Mouse (Mus musculus) left cerebral cortex, adult 2 months (tissue): ENCODE measurements around the gene Pdcd11. TPM values are rescaled to one million over a fixed set of nuclear protein-coding genes. Genes with fewer than 3 reads are reported as not detected.

Experiments
- DNase-seq, 2 experiments: peaks; one replicate each; pipeline ENCODE4 v3.0.0; 2021 to 2022; ENCODE audit warnings: low spot score in 2 of 2, mixed read lengths in 1 of 2; ENCODE audit errors: extremely low spot score in 1 of 2
- H3K27ac ChIP-seq: fragments of 200-600 bp; 2 replicates; pipeline ENCODE4 v1.8.1; 2022
- H3K4me3 ChIP-seq: fragments of 200-600 bp; 2 replicates; pipeline ENCODE4 v1.8.1; 2022
- CTCF ChIP-seq: fragments of 200-600 bp; IDR thresholded peaks from 2 replicates; pipeline ENCODE4 v1.8.1; 2022; ENCODE audit warnings: antibody characterized with exemption, mild to moderate bottlenecking, moderate library complexity
- intact Hi-C: fragments of 180-260 bp; cut with DNase I; formaldehyde crosslinking; loops from one replicate; pipeline ENCODE4 v1.15.1; 2025
- total RNA-seq, 2 experiments: library from RNA; stranded (reverse); gene quantifications; 2 replicates each; pipeline ENCODE4 v1.2.3; 2021

Gene Pdcd11
- total RNA-seq, 2 experiments from 2014 or later, result 15.6 to 16.4 TPM

GRCm38 (mm10) chr19:47176916-47177505 lies 86.4 kb downstream of the Pdcd11 start:
- Histone ChIP-seq H3K27ac (no peak overlapping the region; the same call in 1 of the 2 replicates), H3K4me3 (no peak overlapping the region)
- intact Hi-C loops, result loop anchor here (5.0 kb wide), 1 partner anchor 45 kb away; no protein-coding TSS in a partner anchor
- TF ChIP-seq CTCF, result no peak
- DNase-seq, result no peak

DNA sequence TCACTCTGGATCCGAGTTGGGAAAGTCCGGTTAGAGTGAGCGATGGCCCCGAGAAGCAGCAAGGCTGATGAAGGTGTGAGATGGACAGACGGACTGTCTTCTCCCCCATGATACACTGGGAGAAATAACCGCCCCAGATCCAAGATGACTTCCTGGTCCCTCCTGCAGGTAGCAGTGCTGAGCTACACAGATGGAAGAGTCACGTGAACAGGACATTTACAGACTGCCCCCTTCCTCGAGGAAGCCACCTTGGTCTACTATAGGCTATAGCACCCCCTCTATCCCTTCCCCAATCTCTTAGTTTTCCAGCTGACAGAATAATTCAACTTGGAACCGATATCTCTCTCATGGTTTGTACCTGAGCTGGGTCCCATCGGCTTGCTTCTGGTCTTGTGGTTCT lies 87.4 kb downstream of the Pdcd11 start:
- peak in 1 of 2 experiments; percentile 37 for DNase-seq
- intact Hi-C loops, result loop anchor here (2.0 to 5.0 kb wide), 2 partner anchors 44 to 83 kb away; no protein-coding TSS in a partner anchor
- TF ChIP-seq CTCF, result peak; percentile 55
- Histone ChIP-seq H3K4me3 (peak overlapping the region; percentile 62), H3K27ac (peak overlapping the region; percentile 86)

- peak; percentile 65 to 67 for DNase-seq
- Histone ChIP-seq H3K27ac (peak within 1 kb of the TSS; percentile 86), H3K4me3 (peak within 1 kb of the TSS; percentile 62)
- intact Hi-C loops, result loop anchor here (2.0 to 5.0 kb wide), 2 partner anchors 44 to 82 kb away; no protein-coding TSS in a partner anchor
- TF ChIP-seq CTCF, result no peak
These were observed 88.1 kb downstream of the Pdcd11 start, which contains the start of gene Neurl1a for GRCm38 (mm10) chr19:47178431-47179271. Neurl1a (plus strand) TSS chr19:47178820.

- intact Hi-C loops, result loop anchor here (2.0 to 5.0 kb wide), 2 partner anchors 43 to 81 kb away; no protein-coding TSS in a partner anchor
- Histone ChIP-seq H3K27ac (peak overlapping the region; percentile 85), H3K4me3 (peak overlapping the region; percentile 62)
- no peak for TF ChIP-seq CTCF
- DNase-seq, result peak; percentile 59 to 66
These were observed 88.8 kb downstream of the Pdcd11 start for GRCm38 (mm10) chr19:47179272-47179809.

- Histone ChIP-seq H3K4me3 (peak overlapping the region; percentile 62), H3K27ac (peak overlapping the region; percentile 85; the same call in 1 of the 2 replicates)
- TF ChIP-seq CTCF, result no peak
- no peak for DNase-seq
- intact Hi-C loops, result no loop called here
These were observed 89.4 kb downstream of the Pdcd11 start for GRCm38 (mm10) chr19:47180011-47180410.

Other genes with a start within 250 kb of the Pdcd11 start
- 100 to 1,000 TPM; 219 to 227 TPM for gene Ina, start 76.1 kb upstream of the Pdcd11 start, total RNA-seq
- 10 to 100 TPM; 73.7 to 82.1 TPM for gene Nt5c2, start 75.6 kb upstream of the Pdcd11 start, total RNA-seq
- gene Pcgf6, start 39.9 kb upstream of the Pdcd11 start, total RNA-seq, result 10 to 100 TPM; 20.0 to 20.1 TPM
- 1 to 10 TPM; 6.7 to 7.1 TPM for gene Taf5, start 23.0 kb upstream of the Pdcd11 start, total RNA-seq
- 100 to 1,000 TPM; 682 to 687 TPM for gene Usmg5, start 121 bp upstream of the Pdcd11 start, total RNA-seq
- gene Calhm2, start 47.5 kb downstream of the Pdcd11 start, total RNA-seq, result 1 to 10 TPM; 8.1 to 8.2 TPM
- gene Calhm1, start 53.5 kb downstream of the Pdcd11 start, total RNA-seq, result not detected
- not detected for gene Calhm3, start 67.0 kb downstream of the Pdcd11 start, total RNA-seq
- gene Neurl1a, start 88.1 kb downstream of the Pdcd11 start, total RNA-seq, result 100 to 1,000 TPM; 178 to 194 TPM